ENCODE assay signal across 10 mouse cellular contexts in the genomic region with DNA sequence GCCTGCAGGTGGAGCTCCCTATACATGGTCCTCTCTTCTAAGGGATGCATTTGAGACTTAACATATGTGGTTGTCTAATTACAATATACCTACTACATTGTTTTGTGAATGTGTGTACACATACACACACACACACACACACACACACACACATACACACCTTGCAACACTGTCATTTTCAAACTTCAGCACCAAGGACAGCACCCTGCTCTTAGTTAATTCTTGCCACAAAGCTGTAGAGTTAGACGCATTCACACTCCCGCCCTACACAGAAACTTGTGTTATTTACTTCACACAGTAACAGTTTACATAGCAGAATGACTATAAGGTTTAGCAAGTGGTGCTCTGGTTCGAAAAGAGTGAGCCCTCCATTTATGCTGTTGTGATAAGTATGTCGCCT.
DNase-seq lines count a peak whose midpoint lies in the region; ATAC-seq and TF ChIP-seq lines count a peak whose summit lies in the region.
"Had no signal": no experiment of that assay in that cellular context is flagged by ENCODE, and none has a peak within 500 bp of the region (broad histone marks: within the 10 kb centered on the region; RNA-seq: fewer than 3 reads in every experiment).

No protein-coding gene starts in this region.

- no peaks in the 10 kb centered on the region for H3K36me3 ChIP-seq in lung, embryonic 14.5 days (ENCODE audit: insufficient read depth)
- no peaks in the 10 kb centered on the region for H3K36me3 ChIP-seq in liver, postnatal 0 days (replicated peaks; ENCODE audit: insufficient read depth, low read length)
- H3K36me3 ChIP-seq in intestine, embryonic 15.5 days, result no peaks in the 10 kb centered on the region
- H3K36me3 ChIP-seq: hindbrain, embryonic 13.5 days; limb, embryonic 13.5 days had no signal

- H3K4me1 ChIP-seq in lung, embryonic 14.5 days (ENCODE audit: insufficient read depth), result no peaks in the 10 kb centered on the region
- H3K4me1 ChIP-seq in liver, postnatal 0 days (ENCODE audit: insufficient read depth), result no peaks in the 10 kb centered on the region
- no peaks in the 10 kb centered on the region for H3K4me1 ChIP-seq in intestine, embryonic 15.5 days (replicated peaks)
- H3K4me1 ChIP-seq: hindbrain, embryonic 13.5 days; limb, embryonic 13.5 days had no signal

- WGBS in lung, embryonic 14.5 days, result 39% methylated on average over 4 of the region's 4 CpGs
- 47% methylated on average over 4 of the region's 4 CpGs for WGBS in liver, postnatal 0 days (ENCODE audit: insufficient replicate concordance)
- 43% methylated on average over 4 of the region's 4 CpGs for WGBS in intestine, embryonic 15.5 days

- H3K9me3 ChIP-seq in lung, embryonic 14.5 days (ENCODE audit: low read depth, low read length), result no peaks in the 10 kb centered on the region
- no peaks in the 10 kb centered on the region for H3K9me3 ChIP-seq in liver, postnatal 0 days (ENCODE audit: low read length)
- H3K9me3 ChIP-seq in intestine, embryonic 15.5 days, result no peaks in the 10 kb centered on the region
- H3K9me3 ChIP-seq: hindbrain, embryonic 13.5 days; limb, embryonic 13.5 days had no signal

- TF ChIP-seq EP300 in liver, postnatal 0 days (IDR thresholded peaks at IDR 0.05; ENCODE audit: low read depth), result no peak

- H3K9ac ChIP-seq in lung, embryonic 14.5 days, result no peak overlapping the region
- no peak overlapping the region for H3K9ac ChIP-seq in liver, postnatal 0 days (replicated peaks)
- no peak overlapping the region for H3K9ac ChIP-seq in intestine, embryonic 15.5 days
- H3K9ac ChIP-seq: hindbrain, embryonic 13.5 days; limb, embryonic 13.5 days had no signal

- H3K4me2 ChIP-seq in lung, embryonic 14.5 days, result no peak overlapping the region
- no peak overlapping the region for H3K4me2 ChIP-seq in liver, postnatal 0 days (ENCODE audit: low read depth, low read length)
- no peak overlapping the region for H3K4me2 ChIP-seq in intestine, embryonic 15.5 days (replicated peaks)
- H3K4me2 ChIP-seq: hindbrain, embryonic 13.5 days; limb, embryonic 13.5 days had no signal

- peak; percentile 62 for DNase-seq in adrenal gland, postnatal 10 days
- DNase-seq in adrenal gland, postnatal 25 days, result no peak
- DNase-seq in lung, embryonic 14.5 days, result peak; percentile 86
- no peak for DNase-seq in lung, postnatal 25 days (ENCODE audit: low spot score)
- DNase-seq in c-Kit-positive CD71-positive TER-119-positive erythroid progenitor cells, embryonic 14.5 days (ENCODE audit: low spot score), result peak; percentile 9
- peak; percentile 20 for DNase-seq in liver, postnatal 0 days
- no peak for DNase-seq in cerebellum, adult 11-12 months

- no peak for ATAC-seq in lung, embryonic 14.5 days (ENCODE audit: insufficient read depth)
- no peak for ATAC-seq in liver, postnatal 0 days
- ATAC-seq in intestine, embryonic 15.5 days, result no peak

- TF ChIP-seq CTCF in lung, embryonic 14.5 days (IDR thresholded peaks at IDR 0.05; ENCODE audit: low read depth), result no peak
- no peak for TF ChIP-seq CTCF in liver, postnatal 0 days (IDR thresholded peaks at IDR 0.05; ENCODE audit: low read depth)

- no peaks in the 10 kb centered on the region for H3K27me3 ChIP-seq in lung, embryonic 14.5 days (ENCODE audit: insufficient read depth, low read length)
- H3K27me3 ChIP-seq in liver, postnatal 0 days (ENCODE audit: insufficient read depth, low read length), result no peaks in the 10 kb centered on the region
- H3K27me3 ChIP-seq in intestine, embryonic 15.5 days (replicated peaks), result no peaks in the 10 kb centered on the region
- H3K27me3 ChIP-seq: hindbrain, embryonic 13.5 days; limb, embryonic 13.5 days had no signal

- no peak overlapping the region for H3K4me3 ChIP-seq in lung, embryonic 14.5 days (ENCODE audit: low read depth, low read length)
- H3K4me3 ChIP-seq in liver, postnatal 0 days (ENCODE audit: low read depth, low read length), result no peak overlapping the region
- no peak overlapping the region for H3K4me3 ChIP-seq in intestine, embryonic 15.5 days (replicated peaks)
- H3K4me3 ChIP-seq: hindbrain, embryonic 13.5 days; limb, embryonic 13.5 days had no signal

- no peak overlapping the region for H3K27ac ChIP-seq in lung, embryonic 14.5 days (ENCODE audit: low read depth)
- H3K27ac ChIP-seq in liver, postnatal 0 days (ENCODE audit: low read depth), result no peak overlapping the region
- no peak overlapping the region for H3K27ac ChIP-seq in intestine, embryonic 15.5 days
- H3K27ac ChIP-seq: hindbrain, embryonic 13.5 days; limb, embryonic 13.5 days had no signal

Comparison
In these comparisons a context has a peak if more than half of its experiments do, and no peak if none do; other contexts are left out.
1. DNase-seq: peak in adrenal gland, postnatal 10 days (single experiment), lung, embryonic 14.5 days (single experiment), c-Kit-positive CD71-positive TER-119-positive erythroid progenitor cells, embryonic 14.5 days (single experiment) and liver, postnatal 0 days (single experiment); none in adrenal gland, postnatal 25 days (single experiment), lung, postnatal 25 days (single experiment) and cerebellum, adult 11-12 months (single experiment).